Mouse (Mus musculus) C2C12 (cell line): ENCODE results near the gene Itpr1. TPM values are rescaled to one million over a fixed set of nuclear protein-coding genes. Genes with fewer than 3 reads are reported as not detected.

Source experiments
- H3K27me3 ChIP-seq: one replicate; pipeline ENCODE4 v1.6.1; 2011; ENCODE audit not compliant: control insufficient read depth, insufficient read depth, insufficient read length
- H3K36me3 ChIP-seq: one replicate; pipeline ENCODE4 v1.6.1; 2011; ENCODE audit not compliant: control insufficient read depth, insufficient read depth
- H3K4me3 ChIP-seq: one replicate; pipeline ENCODE4 v1.5.1; 2011; ENCODE audit warnings: mild to moderate bottlenecking, control low read depth; ENCODE audit not compliant: poor library complexity, insufficient read depth, severe bottlenecking
- H3K79me2 ChIP-seq: one replicate; pipeline ENCODE4 v1.6.1; 2011; ENCODE audit not compliant: control insufficient read depth, insufficient read depth
- H3K79me3 ChIP-seq: one replicate; pipeline ENCODE4 v1.6.1; 2011; ENCODE audit warnings: low read depth, control low read depth
- H3ac ChIP-seq: one replicate; pipeline ENCODE3; 2011; ENCODE audit warnings: low read depth; ENCODE audit not compliant: control insufficient read depth, insufficient read length
- CEBPB ChIP-seq: IDR thresholded peaks from one replicate; pipeline ENCODE4 v1.6.1; 2011; ENCODE audit warnings: low read depth, mild to moderate bottlenecking, control low read depth, moderate library complexity
- CTCF ChIP-seq: IDR thresholded peaks from one replicate; pipeline ENCODE4 v1.5.1; 2011; ENCODE audit not compliant: control insufficient read depth, insufficient read depth, insufficient read length
- FOSL1 ChIP-seq: IDR thresholded peaks from one replicate; pipeline ENCODE4 v1.8.0; 2011; ENCODE audit warnings: mild to moderate bottlenecking, low read length; ENCODE audit not compliant: poor library complexity, insufficient read depth, severe bottlenecking
- MAX ChIP-seq: IDR thresholded peaks from one replicate; pipeline ENCODE4 v1.6.1; 2011; ENCODE audit warnings: mild to moderate bottlenecking, control low read depth
- MYOD1 ChIP-seq: IDR thresholded peaks from one replicate; pipeline ENCODE4 v1.6.1; 2011; ENCODE audit warnings: low read depth; ENCODE audit not compliant: control insufficient read depth, insufficient read length
- MYOG ChIP-seq: IDR thresholded peaks from one replicate; pipeline ENCODE4 v1.6.1; 2011; ENCODE audit not compliant: control insufficient read depth, insufficient read length; ENCODE audit errors: extremely low read depth
- USF1 ChIP-seq: IDR thresholded peaks from one replicate; pipeline ENCODE4 v1.6.1; 2011; ENCODE audit warnings: low read depth, mild to moderate bottlenecking, control low read depth, moderate library complexity
- polyA plus RNA-seq: library from polyadenylated mRNA; unstranded; fragments of >200 nt; fragmentation: generic; extraction: Trizol; gene quantifications from one replicate; pipeline ENCODE4 v1.2.1, GENCODE M21; 2012; ENCODE audit warnings: missing spikeins

The Itpr1 gene
- polyA plus RNA-seq, 1 experiment = 4.9 TPM

- no peaks in the 10 kb centered on the region for H3K36me3 ChIP-seq
- H3K79me2 ChIP-seq = no peaks in the 10 kb centered on the region
- no peaks in the 10 kb centered on the region for H3K79me3 ChIP-seq
- H3ac ChIP-seq = no peak overlapping the region
- no peak overlapping the region for H3K4me3 ChIP-seq
- H3K27me3 ChIP-seq = no peaks in the 10 kb centered on the region
- no peak for TF ChIP-seq MAX
- no peak for TF ChIP-seq FOSL1
- TF ChIP-seq CTCF = no peak
- TF ChIP-seq MYOG = no peak
These were observed 41.5 kb downstream of the Itpr1 start for GRCm38 (mm10) chr6:108254132-108255064.

GRCm38 (mm10) chr6:108255880-108256279 lies 43.0 kb downstream of the Itpr1 start:
- Histone ChIP-seq H3K79me3 (no peaks in the 10 kb centered on the region), H3ac (no peak overlapping the region), H3K36me3 (no peaks in the 10 kb centered on the region), H3K79me2 (no peaks in the 10 kb centered on the region), H3K4me3 (no peak overlapping the region), H3K27me3 (no peaks in the 10 kb centered on the region)
- no peak for TF ChIP-seq CTCF
- TF ChIP-seq USF1 = no peak
- no peak for TF ChIP-seq CEBPB
- TF ChIP-seq MYOG = no peak
- TF ChIP-seq FOSL1 = no peak
- no peak for TF ChIP-seq MYOD1
- no peak for TF ChIP-seq MAX

- Histone ChIP-seq H3K79me3 (no peaks in the 10 kb centered on the region), H3K36me3 (no peaks in the 10 kb centered on the region), H3K4me3 (no peak overlapping the region), H3ac (no peak overlapping the region), H3K79me2 (no peaks in the 10 kb centered on the region), H3K27me3 (no peaks in the 10 kb centered on the region)
- no peak for TF ChIP-seq CTCF
- no peak for TF ChIP-seq USF1
- no peak for TF ChIP-seq MYOG
- no peak for TF ChIP-seq MAX
- no peak for TF ChIP-seq FOSL1
- TF ChIP-seq CEBPB = no peak
- no peak for TF ChIP-seq MYOD1
These were observed 44.3 kb downstream of the Itpr1 start for GRCm38 (mm10) chr6:108257225-108257624.

GRCm38 (mm10) chr6:108258631-108259030 lies 45.7 kb downstream of the Itpr1 start:
- H3K36me3 ChIP-seq = no peaks in the 10 kb centered on the region
- TF ChIP-seq MAX (no peak), USF1 (no peak), MYOD1 (no peak), MYOG (no peak), CTCF (no peak), CEBPB (no peak)

GRCm38 (mm10) chr6:108259671-108260070 lies 46.8 kb downstream of the Itpr1 start:
- no peaks in the 10 kb centered on the region for H3K27me3 ChIP-seq
- TF ChIP-seq CEBPB = no peak
- no peak for TF ChIP-seq USF1
- no peak for TF ChIP-seq MAX
- TF ChIP-seq MYOG = no peak
- TF ChIP-seq CTCF = no peak
- TF ChIP-seq MYOD1 = no peak
- TF ChIP-seq FOSL1 = no peak
- no peak overlapping the region for H3K4me3 ChIP-seq
- no peak overlapping the region for H3ac ChIP-seq
- H3K79me3 ChIP-seq = no peaks in the 10 kb centered on the region
- no peaks in the 10 kb centered on the region for H3K36me3 ChIP-seq
- H3K79me2 ChIP-seq = no peaks in the 10 kb centered on the region

More at GRCm38 (mm10) chr6:108258631-108259030, 45.7 kb downstream of the Itpr1 start:
- Histone ChIP-seq H3ac (no peak overlapping the region), H3K79me3 (no peaks in the 10 kb centered on the region), H3K27me3 (no peaks in the 10 kb centered on the region), H3K79me2 (no peaks in the 10 kb centered on the region), H3K4me3 (no peak overlapping the region)

- Histone ChIP-seq H3ac (no peak overlapping the region), H3K79me3 (no peaks in the 10 kb centered on the region), H3K79me2 (no peaks in the 10 kb centered on the region), H3K27me3 (no peaks in the 10 kb centered on the region), H3K4me3 (no peak overlapping the region), H3K36me3 (no peaks in the 10 kb centered on the region)
- TF ChIP-seq CEBPB (no peak), MAX (no peak)
These were observed 48.6 kb downstream of the Itpr1 start for GRCm38 (mm10) chr6:108261506-108261905.
